Comparison of ENCODE assay signal across 8 mouse cellular contexts in the genomic region with DNA sequence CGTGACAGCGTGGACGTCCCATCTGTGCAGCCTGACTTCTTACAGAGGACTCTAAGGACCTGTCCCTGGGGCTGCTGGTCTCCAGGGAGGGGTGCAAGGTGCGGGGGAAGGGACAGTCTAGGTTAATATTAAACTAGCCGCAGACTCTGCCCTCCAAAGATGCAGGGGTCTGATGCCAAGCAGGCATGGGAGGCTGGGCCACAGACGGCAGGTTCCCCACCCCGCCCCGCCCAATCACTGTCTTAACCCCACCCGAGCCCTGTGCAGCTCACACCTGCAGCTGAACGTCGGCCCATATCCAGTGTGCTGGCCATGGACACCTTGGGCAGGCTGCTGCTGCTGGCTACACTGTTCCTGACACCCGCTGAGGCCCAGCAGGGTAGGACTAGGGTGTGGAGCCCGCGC. TPM values are rescaled to one million over a fixed set of nuclear protein-coding genes. Genes with fewer than 3 reads are reported as not detected.
DNase-seq lines count a peak whose midpoint lies in the region; ATAC-seq and TF ChIP-seq lines count a peak whose summit lies in the region.

A gene (plus strand): TSS at position 271 of the 405 bp plus-strand sequence.

- H3K36me3 ChIP-seq in erythroblast, embryonic 14.5 days (ENCODE audit: control insufficient read depth): peaks cover 30% of the 10 kb centered on the region
- H3K36me3 ChIP-seq in hindbrain, postnatal 0 days (ENCODE audit: insufficient read depth, low read length): peaks cover 12% of the 10 kb centered on the region
- peaks cover 9% of the 10 kb centered on the region for H3K36me3 ChIP-seq in liver, embryonic 15.5 days (replicated peaks)

- peak within 1 kb of the TSS; percentile 42 for H3K4me2 ChIP-seq in hindbrain, postnatal 0 days (ENCODE audit: low read depth, low read length)
- peak within 1 kb of the TSS; percentile 63 for H3K4me2 ChIP-seq in liver, embryonic 15.5 days

- H3K9ac ChIP-seq in hindbrain, postnatal 0 days (replicated peaks; ENCODE audit: low read length): 0 out of 2 replicates have a peak within 1 kb of the TSS, but pooled peaks have one; percentile 13
- H3K9ac ChIP-seq in liver, embryonic 15.5 days: peak within 1 kb of the TSS; percentile 11; the same call in 1 of the 2 replicates

- peak within 1 kb of the TSS; percentile 25 for H3K4me3 ChIP-seq in erythroblast, embryonic 14.5 days (replicated peaks)
- H3K4me3 ChIP-seq in bone marrow macrophage, adult 2 months (ENCODE audit: insufficient read depth, low read length): no peak within 1 kb of the TSS
- H3K4me3 ChIP-seq in hindbrain, postnatal 0 days (ENCODE audit: low read length): no peak within 1 kb of the TSS
- peak within 1 kb of the TSS; percentile 34 for H3K4me3 ChIP-seq in liver, embryonic 15.5 days (replicated peaks)

- H3K9me3 ChIP-seq in erythroblast, embryonic 14.5 days (ENCODE audit: control insufficient read depth, low read length): no peaks in the 10 kb centered on the region
- H3K9me3 ChIP-seq in hindbrain, postnatal 0 days (ENCODE audit: low read length): no peaks in the 10 kb centered on the region
- no peaks in the 10 kb centered on the region for H3K9me3 ChIP-seq in liver, embryonic 15.5 days (replicated peaks)

- no peaks in the 10 kb centered on the region; the same call in none of the 2 replicates for H3K27me3 ChIP-seq in erythroblast, embryonic 14.5 days (ENCODE audit: control insufficient read depth)
- no peaks in the 10 kb centered on the region for H3K27me3 ChIP-seq in hindbrain, postnatal 0 days (ENCODE audit: insufficient read depth, low read length)
- H3K27me3 ChIP-seq in liver, embryonic 15.5 days: no peaks in the 10 kb centered on the region; the same call in 1 of the 2 replicates

- no peak within 1 kb of the TSS for H3K27ac ChIP-seq in bone marrow macrophage, adult 2 months (ENCODE audit: insufficient read depth, low read depth, low read length)
- H3K27ac ChIP-seq in hindbrain, postnatal 0 days: peak within 1 kb of the TSS; percentile 41; the same call in 1 of the 2 replicates
- peak within 1 kb of the TSS; percentile 19; the same call in 1 of the 2 replicates for H3K27ac ChIP-seq in liver, embryonic 15.5 days (replicated peaks)

- TF ChIP-seq CTCF in bone marrow macrophage, adult 2 months (IDR thresholded peaks at IDR 0.05; ENCODE audit: low read depth, low read length): no peak
- TF ChIP-seq CTCF in hindbrain, postnatal 0 days (IDR thresholded peaks at IDR 0.05; ENCODE audit: low read depth): no peak

- H3K4me1 ChIP-seq in erythroblast, embryonic 14.5 days (ENCODE audit: control insufficient read depth): peaks cover 40% of the 10 kb centered on the region
- H3K4me1 ChIP-seq in bone marrow macrophage, adult 2 months (ENCODE audit: control insufficient read depth, insufficient read depth, low read length): peaks cover 21% of the 10 kb centered on the region
- peaks cover 7% of the 10 kb centered on the region; the same call in 1 of the 2 replicates for H3K4me1 ChIP-seq in hindbrain, postnatal 0 days (ENCODE audit: insufficient read depth, low read length)
- peaks cover 49% of the 10 kb centered on the region for H3K4me1 ChIP-seq in liver, embryonic 15.5 days (replicated peaks)

- ATAC-seq in erythroblast, adult 5-6 weeks (replicated peaks; ENCODE audit: low FRiP score, poor library complexity, severe bottlenecking): no peak
- ATAC-seq in hindbrain, postnatal 0 days: no peak
- no peak for ATAC-seq in liver, embryonic 15.5 days (ENCODE audit: insufficient read depth)

- no peak for TF ChIP-seq POLR2A in bone marrow macrophage, adult 2 months (IDR thresholded peaks at IDR 0.05; ENCODE audit: borderline replicate concordance, low read depth, low read length)

- 73% methylated on average over 14 of the region's 14 CpGs for WGBS in hindbrain, postnatal 0 days
- WGBS in liver, embryonic 15.5 days (ENCODE audit: insufficient replicate concordance): 41% methylated on average over 14 of the region's 14 CpGs

- no peak for DNase-seq in hindbrain, postnatal 0 days (ENCODE audit: low spot score)
- DNase-seq in embryo, embryonic 11 days: no peak
- no peak for DNase-seq in gastrocnemius, postnatal 25 days
- DNase-seq in layer of hippocampus, postnatal 36 days: no peak

RNA-seq across cellular contexts. Expression of the gene that starts here (rescaled TPM):
- polyA plus RNA-seq in erythroblast, embryonic 14.5 days (2012): 0.09 TPM in 1 of 2 replicates, not detected in the other
- 5.4 TPM in 1 of 2 replicates, not detected in the other for total RNA-seq in erythroblast, adult 5-6 weeks (2015; ENCODE audit: low replicate concordance)
- total RNA-seq in erythroblast, adult 5-6 weeks (2017; ENCODE audit: low replicate concordance): 1.8 and 3.8 TPM in 2 replicates
- 41.9 and 45.5 TPM in 2 replicates for polyA plus RNA-seq in bone marrow macrophage, adult 2 months (2012; ENCODE audit: insufficient read depth, insufficient read length, missing spikeins)
- 2.9 and 3.7 TPM in 2 replicates for total RNA-seq in hindbrain, postnatal 0 days (2014; rRNA removed)
- polyA plus RNA-seq in hindbrain, postnatal 0 days (2015; fragmentation: Nextera tagmentation; extraction: Ambion mirVana): 1.4 and 1.7 TPM in 2 replicates
- polyA plus RNA-seq in liver, embryonic 15.5 days (2015; fragmentation: Nextera tagmentation; extraction: Ambion mirVana): 1.9 and 2.3 TPM in 2 replicates
- total RNA-seq in gastrocnemius, postnatal 25 days (2021): under 1 TPM in 1 of 2 experiments, not detected in 1; 0.67 TPM
- total RNA-seq in layer of hippocampus, postnatal 36 days (2021): 1 to 10 TPM; 1.6 to 1.7 TPM

Comparison
In these comparisons a context has a peak if more than half of its experiments do, and no peak if none do; other contexts are left out.
1. RNA of the gene that starts here (polyA plus RNA-seq): 41.9 to 45.5 TPM in bone marrow macrophage, adult 2 months; 1.9 to 2.3 TPM in liver, embryonic 15.5 days, 1.4 to 1.7 TPM in hindbrain, postnatal 0 days and 0.09 TPM in erythroblast, embryonic 14.5 days; every median in the first group is over 10 times any median in the second.
2. H3K4me3 ChIP-seq: peak in erythroblast, embryonic 14.5 days (single experiment) and liver, embryonic 15.5 days (single experiment); none in bone marrow macrophage, adult 2 months (single experiment) and hindbrain, postnatal 0 days (single experiment).